Mouse (Mus musculus) embryo, embryonic 9.5 days (tissue): ENCODE results near the gene Prpsap2.
"Not testable (repeated sequence)": the region's sequence is repeated elsewhere in the genome, so short reads cannot be mapped to it uniquely, and the experiment has no call there.

Experiments
- DNase-seq: peaks from one replicate; pipeline ENCODE4 v3.0.0-alpha.2; 2017; ENCODE audit errors: extremely low spot score

Prpsap2 gene

GRCm38 (mm10) chr11:61761584-61762407 is at the start of gene Prpsap2:
TSS of gene Prpsap2 (minus strand) at chr11:61762088.
- DNase-seq, result peak; percentile 100

- peak; percentile 12 for DNase-seq
These were observed 47.9 kb upstream of the Prpsap2 start for GRCm38 (mm10) chr11:61809793-61810192.

- DNase-seq, result no peak
These were observed 46.7 kb upstream of the Prpsap2 start for GRCm38 (mm10) chr11:61808551-61809117.

GRCm38 (mm10) chr11:61793441-61793840 is 31.6 kb upstream of the Prpsap2 start:
- DNase-seq, result no peak

- no peak for DNase-seq
These were observed 26.7 kb upstream of the Prpsap2 start for GRCm38 (mm10) chr11:61788550-61788949.

- not testable (repeated sequence) for DNase-seq
These were observed 20.6 kb upstream of the Prpsap2 start for GRCm38 (mm10) chr11:61782526-61782925.

- no peak for DNase-seq
These were observed 12.8 kb upstream of the Prpsap2 start for GRCm38 (mm10) chr11:61774551-61775149.

- no peak for DNase-seq
These were observed 1.4 kb downstream of the Prpsap2 start for GRCm38 (mm10) chr11:61760518-61760917.

- DNase-seq, result no peak
These were observed 4.7 kb downstream of the Prpsap2 start for GRCm38 (mm10) chr11:61757151-61757550.

GRCm38 (mm10) chr11:61751612-61752011 is 10.3 kb downstream of the Prpsap2 start:
- peak; percentile 6 for DNase-seq

GRCm38 (mm10) chr11:61747161-61747560 is 14.7 kb downstream of the Prpsap2 start:
- no peak for DNase-seq

- DNase-seq, result no peak
These were observed 16.1 kb downstream of the Prpsap2 start for GRCm38 (mm10) chr11:61745781-61746180.

GRCm38 (mm10) chr11:61744460-61744859 is 17.4 kb downstream of the Prpsap2 start:
- no peak for DNase-seq

- DNase-seq, result no peak
These were observed 18.1 kb downstream of the Prpsap2 start for GRCm38 (mm10) chr11:61743768-61744167.

- no peak for DNase-seq
These were observed 21.4 kb downstream of the Prpsap2 start for GRCm38 (mm10) chr11:61740500-61740899.

- no peak for DNase-seq
These were observed 24.6 kb downstream of the Prpsap2 start for GRCm38 (mm10) chr11:61737290-61737689.

GRCm38 (mm10) chr11:61732672-61733071 is 29.2 kb downstream of the Prpsap2 start:
- DNase-seq, result no peak

GRCm38 (mm10) chr11:61728037-61728436 is 33.9 kb downstream of the Prpsap2 start:
- DNase-seq, result no peak

GRCm38 (mm10) chr11:61722077-61722476 is 39.8 kb downstream of the Prpsap2 start:
- no peak for DNase-seq

- no peak for DNase-seq
These were observed 41.3 kb downstream of the Prpsap2 start, which contains the start of gene Slc5a10 for GRCm38 (mm10) chr11:61720636-61721035. TSS of gene Slc5a10 (minus strand) at chr11:61720826.

- DNase-seq, result no peak
These were observed 42.1 kb downstream of the Prpsap2 start for GRCm38 (mm10) chr11:61719826-61720225.

GRCm38 (mm10) chr11:61719387-61719786 is 42.5 kb downstream of the Prpsap2 start:
- DNase-seq, result no peak

GRCm38 (mm10) chr11:61717990-61718389 is 43.9 kb downstream of the Prpsap2 start:
- DNase-seq, result no peak
